Mouse (Mus musculus) thymus, adult 2 months (tissue): ENCODE data around the gene Fgfr2.

Experiments
- CTCF ChIP-seq: fragments of 200-500 bp; IDR thresholded peaks from 2 replicates; pipeline ENCODE4 v1.5.1; 2012; ENCODE audit warnings: mild to moderate bottlenecking, control low read depth, low read length, moderate library complexity, borderline replicate concordance; ENCODE audit not compliant: control insufficient read depth, poor library complexity, insufficient read depth; ENCODE audit errors: extremely low read depth
- POLR2A ChIP-seq: fragments of 200-500 bp; IDR thresholded peaks from 2 replicates; pipeline ENCODE4 v1.6.1; 2012; ENCODE audit warnings: mild to moderate bottlenecking, low read length, control low read depth, moderate library complexity; ENCODE audit not compliant: control insufficient read depth, poor library complexity, insufficient read depth; ENCODE audit errors: extremely low read depth

GRCm38 (mm10) chr7:130600074-130600473, 2523.1 kb downstream of the Fgfr2 start:
- TF ChIP-seq CTCF (no peak), POLR2A (no peak)
